Mouse (Mus musculus): Measurements from ENCODE around the gene Ino80d.

DNA sequence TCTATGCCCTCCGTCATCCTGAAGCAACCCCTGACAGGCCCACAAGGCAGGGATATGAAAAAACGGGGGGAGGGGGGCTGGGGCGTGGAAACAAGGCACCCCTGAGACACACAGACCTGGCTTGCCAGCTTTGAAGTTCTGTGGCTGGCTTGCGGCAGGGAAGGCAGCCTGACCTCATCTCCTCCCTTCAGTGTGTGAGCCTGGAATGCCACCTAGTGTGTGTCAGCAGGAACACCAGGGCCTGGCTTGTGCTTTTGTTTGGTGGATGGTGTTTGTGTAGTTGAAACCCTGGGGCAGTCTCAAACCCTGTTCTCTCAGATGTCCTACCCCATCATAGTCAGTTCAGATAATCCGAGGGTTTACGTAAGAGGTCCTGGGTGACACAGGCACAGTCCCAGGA is 150.2 kb downstream of the Ino80d start:
- no peak for TF ChIP-seq MYOD1 (IDR thresholded peaks at IDR 0.05; ENCODE audit: control insufficient read depth, insufficient read length, low read depth)
- TF ChIP-seq CTCF (IDR thresholded peaks at IDR 0.05; ENCODE audit: control insufficient read depth, insufficient read depth, insufficient read length): peak; percentile 94
- no peak for TF ChIP-seq FOSL1 (IDR thresholded peaks at IDR 0.05; ENCODE audit: insufficient read depth, low read length, poor library complexity, severe bottlenecking)
- TF ChIP-seq USF1 (IDR thresholded peaks at IDR 0.05; ENCODE audit: low read depth): no peak
- TF ChIP-seq MAX (IDR thresholded peaks at IDR 0.05): no peak
- no peak for TF ChIP-seq CEBPB (IDR thresholded peaks at IDR 0.05; ENCODE audit: low read depth)
- no peak for TF ChIP-seq MYOG (IDR thresholded peaks at IDR 0.05; ENCODE audit: control insufficient read depth, extremely low read depth, insufficient read length)

Measured in C2C12 (cell line).